Mouse (Mus musculus): ENCODE measurements around the gene Sub1.
A peak's percentile ranks its signal among the peaks of the same experiment; 100 is the strongest.

The Sub1 gene

GRCm38 (mm10) chr15:11996883-11997282 is at the start of gene Sub1:
Gene Sub1 (minus strand): TSS chr15:11996983.
- no peak for DNase-seq (ENCODE audit: low read depth, low spot score)

DNA sequence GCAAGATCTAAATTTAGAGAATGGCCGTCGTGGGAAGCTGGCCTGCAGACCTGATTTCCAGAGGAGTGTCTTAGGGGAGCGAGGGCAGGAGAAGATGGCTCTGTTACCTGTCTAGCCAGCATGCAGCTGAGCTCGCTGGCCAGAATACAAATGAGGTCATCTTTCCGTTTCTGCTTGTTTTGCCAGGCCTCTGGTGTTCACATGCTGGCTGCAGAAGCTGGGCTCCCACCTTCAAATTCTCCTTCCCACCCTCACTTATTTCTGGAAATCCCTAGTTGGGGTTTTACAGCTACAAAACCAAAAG is 43.6 kb upstream of the Sub1 start:
- peak; percentile 48 for DNase-seq (ENCODE audit: low read depth, low spot score)

- peak; percentile 56 for DNase-seq (ENCODE audit: low read depth, low spot score)
Observed at GRCm38 (mm10) chr15:12039671-12040406, 43.1 kb upstream of the Sub1 start.

DNA sequence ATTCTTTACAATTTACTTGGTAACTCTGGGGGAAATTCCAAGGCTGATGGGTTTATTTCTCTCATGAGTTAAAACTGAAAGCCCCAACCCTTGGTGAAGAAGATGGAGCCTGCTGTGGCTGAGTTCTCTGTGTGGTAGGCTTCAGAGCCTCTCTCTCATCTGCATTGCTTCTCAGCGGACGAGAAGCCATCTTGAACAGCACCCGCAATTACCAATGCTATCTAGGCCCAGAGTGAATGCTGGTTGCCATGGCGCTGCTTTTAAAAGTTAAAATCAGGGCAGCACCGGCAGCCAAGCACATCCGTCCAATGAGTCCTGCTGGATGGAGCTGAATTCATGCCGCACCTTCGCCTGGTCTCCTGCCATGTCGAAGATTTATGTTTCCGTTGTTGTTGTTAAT is 42.5 kb upstream of the Sub1 start:
- DNase-seq (ENCODE audit: low read depth, low spot score): peak; percentile 64

DNA sequence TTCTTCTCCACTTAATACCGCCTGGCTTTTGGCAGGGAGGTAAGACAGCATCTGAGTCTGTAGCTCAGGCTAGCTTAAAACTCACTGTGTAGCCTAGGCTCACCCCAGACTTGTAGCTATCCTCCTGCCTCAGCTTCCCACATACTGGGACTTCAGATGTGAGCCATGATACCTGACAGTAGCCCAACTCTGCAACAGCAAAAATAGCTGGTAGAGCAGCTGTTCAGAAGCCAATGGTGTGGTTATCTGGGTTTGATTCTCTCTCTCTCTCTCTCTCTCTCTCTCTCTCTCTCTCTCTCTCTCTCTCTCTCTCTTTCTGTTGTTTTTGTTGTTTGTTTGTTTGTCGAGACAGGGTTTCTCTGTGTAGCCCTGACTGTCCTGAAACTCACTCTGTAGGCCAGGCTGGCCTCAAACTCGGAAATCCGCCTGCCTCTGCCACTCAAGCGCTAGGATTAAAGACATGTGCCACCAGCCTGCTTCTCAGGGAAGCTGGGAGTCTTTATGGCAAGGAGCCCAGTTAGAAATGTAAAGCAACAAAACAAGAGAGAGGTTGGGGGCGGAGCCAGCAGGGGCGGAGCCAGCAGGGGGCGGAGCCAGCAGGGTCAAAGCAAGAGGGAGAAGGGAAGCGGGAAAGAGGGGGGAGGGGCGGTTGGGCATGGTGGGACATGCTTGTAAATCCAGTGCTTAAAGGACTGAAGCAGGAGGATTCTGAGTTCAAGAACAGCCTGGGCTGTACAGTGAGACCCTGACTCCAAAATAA is 41.3 kb upstream of the Sub1 start:
- DNase-seq (ENCODE audit: low read depth, low spot score): no peak

GRCm38 (mm10) chr15:12037217-12037616 is 40.4 kb upstream of the Sub1 start:
- peak; percentile 71 for DNase-seq (ENCODE audit: low read depth, low spot score)

DNA sequence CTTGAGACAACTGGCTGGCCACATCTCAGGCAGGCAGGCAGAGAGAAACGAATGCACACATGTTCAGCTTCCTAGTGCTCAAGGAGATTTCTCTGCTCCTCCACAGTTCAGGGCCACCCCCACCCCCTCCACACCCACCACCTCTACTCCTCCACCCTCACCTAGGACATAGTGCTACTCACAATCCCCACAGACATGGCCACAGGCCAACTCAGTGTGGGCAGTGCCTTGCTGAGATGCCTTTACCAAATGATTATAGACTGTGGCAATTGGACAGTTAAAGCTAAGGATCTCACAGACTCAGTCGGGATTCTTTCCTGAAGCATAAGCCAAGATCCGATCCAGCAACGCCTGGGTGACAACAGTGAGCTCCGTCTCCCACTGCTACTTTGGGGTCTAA is 39.9 kb upstream of the Sub1 start:
- DNase-seq (ENCODE audit: low read depth, low spot score): no peak

DNA sequence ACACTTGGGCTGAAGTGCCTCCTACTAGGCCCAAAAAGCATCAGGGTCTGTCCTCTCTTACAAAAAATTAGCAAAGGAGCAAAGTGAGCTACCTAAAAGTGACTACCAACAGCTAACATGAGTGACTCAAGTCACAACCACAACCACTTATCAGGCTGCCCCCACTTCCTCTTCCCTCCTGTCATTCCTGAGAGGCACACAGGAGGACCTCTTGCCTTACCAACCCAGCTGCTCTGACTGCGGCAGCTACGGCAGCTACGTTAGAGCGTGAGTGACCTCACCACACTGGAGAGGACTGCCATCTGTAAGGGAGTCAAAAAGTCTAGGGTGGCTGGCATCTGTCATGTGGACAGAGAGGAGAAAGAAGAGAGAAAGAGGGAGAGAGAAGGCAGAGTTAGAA is 37.5 kb upstream of the Sub1 start:
- DNase-seq (ENCODE audit: low read depth, low spot score): no peak

- no peak for DNase-seq (ENCODE audit: low read depth, low spot score)
Observed at GRCm38 (mm10) chr15:12033155-12033554, 36.4 kb upstream of the Sub1 start.

DNA sequence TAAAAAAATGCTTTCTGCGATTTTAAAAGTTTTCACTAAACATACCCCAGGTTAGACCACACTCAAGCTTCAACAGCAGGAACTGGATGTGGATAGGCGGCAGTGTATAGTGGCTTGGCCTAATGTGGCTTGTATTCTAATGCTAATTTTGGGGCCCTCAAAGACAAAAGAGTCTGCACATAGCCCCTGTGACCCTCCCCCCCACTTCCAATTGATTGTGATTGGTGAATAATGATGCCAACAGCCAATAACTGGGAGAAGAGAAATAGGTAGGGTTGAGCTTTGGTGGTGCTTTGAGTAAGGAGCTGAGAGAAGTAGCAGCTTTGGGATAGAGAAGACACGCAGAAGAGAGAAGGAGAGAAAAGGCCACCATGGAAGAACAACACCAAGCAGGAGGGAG is 35.7 kb upstream of the Sub1 start:
- no peak for DNase-seq (ENCODE audit: low read depth, low spot score)

- DNase-seq (ENCODE audit: low read depth, low spot score): no peak
Observed at GRCm38 (mm10) chr15:12031861-12032260, 35.1 kb upstream of the Sub1 start.

GRCm38 (mm10) chr15:12030221-12030620 is 33.4 kb upstream of the Sub1 start:
- no peak for DNase-seq (ENCODE audit: low read depth, low spot score)

GRCm38 (mm10) chr15:12027807-12028206 is 31.0 kb upstream of the Sub1 start:
- peak; percentile 20 for DNase-seq (ENCODE audit: low read depth, low spot score)

GRCm38 (mm10) chr15:12026932-12027450 is 30.2 kb upstream of the Sub1 start:
- peak; percentile 66 for DNase-seq (ENCODE audit: low read depth, low spot score)

DNA sequence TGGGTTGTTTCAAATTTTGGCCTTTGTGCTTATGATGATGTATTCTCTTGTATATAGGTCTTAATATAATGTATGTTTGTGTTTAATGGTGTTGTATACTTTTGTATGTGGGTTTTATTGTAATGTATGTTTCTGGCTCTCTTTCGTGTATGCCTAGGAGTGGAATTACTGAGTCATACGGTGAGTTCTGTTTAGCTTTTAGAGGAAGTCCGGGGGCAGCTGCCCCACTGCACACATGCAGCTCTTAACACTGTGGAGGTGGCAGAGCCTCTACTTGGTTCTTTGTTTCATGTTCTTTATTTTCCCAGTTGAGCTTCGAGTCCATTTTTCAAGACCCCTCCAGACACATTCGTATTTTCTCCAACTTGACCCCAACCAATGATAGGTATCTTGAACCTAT is 29.2 kb upstream of the Sub1 start:
- no peak for DNase-seq (ENCODE audit: low read depth, low spot score)

GRCm38 (mm10) chr15:12025341-12025740 is 28.6 kb upstream of the Sub1 start:
- DNase-seq (ENCODE audit: low read depth, low spot score): peak; percentile 65

DNA sequence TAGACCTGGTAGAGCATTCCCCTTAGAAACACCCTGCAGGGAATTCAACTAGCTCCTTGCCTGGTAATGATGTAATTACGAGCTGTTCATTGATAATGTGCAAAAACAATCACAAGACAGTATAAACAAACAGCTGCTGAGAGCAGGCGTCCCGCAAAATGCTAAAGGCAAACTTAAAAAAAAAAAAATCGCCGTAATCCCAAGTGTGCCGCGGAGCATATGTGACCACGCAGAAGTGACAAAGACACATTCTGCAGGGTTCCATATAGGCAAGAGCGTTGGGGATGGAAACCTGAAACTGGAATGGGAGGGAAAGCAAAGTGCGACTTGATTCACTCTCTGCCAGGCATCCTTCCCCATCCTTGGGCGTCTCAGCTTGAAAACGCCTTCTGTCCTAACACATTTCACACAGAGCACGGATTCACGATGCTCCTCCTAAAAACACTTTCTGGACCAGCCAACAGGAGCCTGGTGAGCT is 28.0 kb upstream of the Sub1 start:
- peak; percentile 85 for DNase-seq (ENCODE audit: low read depth, low spot score)

DNA sequence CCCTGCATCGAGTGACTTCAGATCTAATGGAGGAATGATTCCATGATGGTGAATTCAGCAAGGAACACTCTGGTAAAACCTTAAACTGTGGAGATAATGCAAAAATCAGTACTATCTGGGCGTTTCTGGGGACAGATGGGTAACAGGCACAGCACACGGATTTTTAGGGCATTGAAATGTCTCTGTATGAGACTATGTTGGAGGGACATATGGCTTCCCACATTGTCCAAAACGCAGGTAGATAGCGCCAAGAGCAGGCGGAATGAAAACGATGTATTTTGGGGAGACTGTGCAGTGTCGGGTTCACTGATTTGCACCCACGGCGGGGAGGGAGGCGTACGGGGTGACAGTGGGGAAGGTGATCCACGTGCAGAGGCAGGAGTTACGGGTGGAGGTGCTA is 22.7 kb upstream of the Sub1 start:
- peak; percentile 58 for DNase-seq (ENCODE audit: low read depth, low spot score)

- no peak for DNase-seq (ENCODE audit: low read depth, low spot score)
Observed at GRCm38 (mm10) chr15:12018428-12018757, 21.6 kb upstream of the Sub1 start.

DNA sequence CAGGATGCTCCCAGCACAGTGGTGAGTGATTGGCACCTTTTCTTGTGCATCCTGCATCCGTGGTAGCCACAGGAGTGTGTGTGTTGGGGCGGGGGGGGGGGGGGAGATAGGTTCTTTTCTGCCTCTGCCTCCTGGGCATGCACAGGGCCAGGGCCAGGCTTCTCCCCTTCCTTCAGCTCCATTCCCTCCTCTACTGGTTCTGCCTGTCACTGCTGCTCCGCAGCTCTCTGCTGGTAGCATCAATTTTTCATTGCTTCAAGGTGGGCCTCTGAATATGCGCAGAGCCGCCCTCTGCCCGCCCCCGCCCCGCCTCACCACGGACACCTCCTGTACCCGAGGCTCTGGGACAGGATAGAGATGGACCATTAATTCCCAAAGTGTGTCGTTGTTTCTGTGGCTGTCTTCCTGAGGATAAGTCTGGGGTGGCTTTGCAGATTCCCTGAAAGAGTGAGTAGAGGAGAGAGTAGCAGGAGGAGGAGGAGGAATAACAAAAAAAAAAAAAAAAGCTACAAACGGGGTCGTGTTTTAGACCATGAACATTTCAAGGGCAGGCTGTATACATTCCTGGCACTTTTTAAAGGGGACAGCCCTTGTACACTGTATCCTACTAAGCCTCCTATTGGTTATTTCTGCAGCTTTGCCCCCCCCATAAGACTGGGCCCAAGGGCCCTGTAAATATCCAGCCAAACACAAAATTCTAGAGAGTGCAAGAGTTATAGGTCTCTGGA is 21.1 kb upstream of the Sub1 start:
- no peak for DNase-seq (ENCODE audit: low read depth, low spot score)

DNA sequence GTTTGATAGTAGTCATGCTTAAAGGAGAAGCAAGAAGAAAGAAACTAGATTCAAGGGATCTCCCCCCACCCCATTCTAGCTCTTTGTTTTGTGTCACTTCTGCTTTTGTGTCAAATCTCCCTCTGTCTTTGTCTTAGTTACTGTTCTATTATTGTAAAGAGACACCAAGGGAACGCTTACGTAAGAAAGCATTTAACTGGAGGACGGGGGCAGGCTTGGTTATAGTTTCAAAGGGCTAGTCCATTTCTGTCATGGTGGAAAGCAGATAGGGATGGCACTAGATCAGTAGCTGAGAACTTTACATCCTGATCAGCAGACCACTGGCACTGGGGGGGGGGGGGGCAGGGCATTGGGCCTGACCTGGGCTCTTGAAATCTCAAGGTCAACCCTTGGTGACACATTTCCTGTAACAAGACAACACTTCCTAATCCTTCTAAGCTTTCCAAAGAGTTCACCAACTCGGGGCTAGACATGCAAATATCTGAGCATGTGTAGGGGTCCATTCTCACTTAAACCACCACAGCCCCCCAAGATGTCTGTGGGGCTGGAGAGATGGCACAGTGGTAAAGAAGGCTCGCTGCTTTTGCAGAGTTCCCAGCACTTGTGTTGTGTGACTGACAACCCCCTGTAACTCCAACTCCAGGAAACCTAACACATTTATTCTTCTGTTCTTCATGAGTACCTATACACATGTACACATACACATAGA is 17.6 kb upstream of the Sub1 start:
- DNase-seq (ENCODE audit: low read depth, low spot score): no peak

All from brain, adult 2 months (tissue).